Mouse (Mus musculus) liver, postnatal 0 days (tissue): ENCODE results near the gene Sprr2i.

Experiments
- CTCF ChIP-seq: sonication (generic); IDR thresholded peaks from 2 replicates; pipeline ENCODE4 v1.5.1; 2016; ENCODE audit warnings: antibody characterized with exemption, low read depth
- EP300 ChIP-seq: IDR thresholded peaks from 2 replicates; pipeline ENCODE4 v1.6.1; 2016; ENCODE audit warnings: antibody characterized with exemption, low read depth, mild to moderate bottlenecking

GRCm38 (mm10) chr3:92417782-92418181, 10.0 kb downstream of the Sprr2i start, which contains the start of gene Sprr2j-ps:
- TF ChIP-seq CTCF (no peak), EP300 (no peak)
